Mouse (Mus musculus): ENCODE data around the gene Il10rb. TPM values are rescaled to one million over a fixed set of nuclear protein-coding genes. Genes with fewer than 3 reads are reported as not detected.
"Not testable (repeated sequence)": the region's sequence is repeated elsewhere in the genome, so short reads cannot be mapped to it uniquely, and the experiment has no call there.

Gene Il10rb
- total RNA-seq, 2 experiments from 2014 or later: 6.2 to 7.9 TPM

GRCm38 (mm10) chr16:91432720-91433328, 26.9 kb downstream of the Il10rb start:
- H3K4me3 ChIP-seq: no peak overlapping the region
- intact Hi-C loops (cut with DNase I): no loop called here
- H3K27ac ChIP-seq: no peak overlapping the region
- no peak for DNase-seq
- no peak for TF ChIP-seq CTCF (IDR thresholded peaks at IDR 0.05)

- Histone ChIP-seq H3K27ac (no peak overlapping the region), H3K4me3 (no peak overlapping the region)
- intact Hi-C loops (cut with DNase I): no loop called here
- no peak for TF ChIP-seq CTCF (IDR thresholded peaks at IDR 0.05)
- no peak for DNase-seq
Measured at GRCm38 (mm10) chr16:91433329-91433933, 27.5 kb downstream of the Il10rb start.

- H3K4me3 ChIP-seq: no peak overlapping the region
- TF ChIP-seq CTCF (IDR thresholded peaks at IDR 0.05): no peak
- DNase-seq: no peak
- intact Hi-C loops (cut with DNase I): no loop called here
- no peak overlapping the region for H3K27ac ChIP-seq
Measured at GRCm38 (mm10) chr16:91434119-91434518, 28.2 kb downstream of the Il10rb start.

GRCm38 (mm10) chr16:91438081-91438480, 32.1 kb downstream of the Il10rb start:
- Histone ChIP-seq H3K4me3 (no peak overlapping the region), H3K27ac (no peak overlapping the region)
- no peak for TF ChIP-seq CTCF (IDR thresholded peaks at IDR 0.05)
- no peak for DNase-seq
- intact Hi-C loops (cut with DNase I): no loop called here

- H3K27ac ChIP-seq; DNase-seq; intact Hi-C loops (cut with DNase I); H3K4me3 ChIP-seq: not testable (repeated sequence)
Measured at GRCm38 (mm10) chr16:91438599-91438998, 32.6 kb downstream of the Il10rb start.

- Histone ChIP-seq H3K4me3 (peak overlapping the region; percentile 34; the same call in 1 of the 2 replicates), H3K27ac (peak overlapping the region; percentile 16)
- peak; percentile 53 for TF ChIP-seq CTCF (IDR thresholded peaks at IDR 0.05)
- peak; percentile 75 for DNase-seq
- intact Hi-C loops (cut with DNase I): loop anchor here (5.0 kb wide), 1 partner anchor 84 kb away; no protein-coding TSS in a partner anchor
Measured at GRCm38 (mm10) chr16:91441366-91441765, 35.4 kb downstream of the Il10rb start.

GRCm38 (mm10) chr16:91441811-91442240, 35.9 kb downstream of the Il10rb start:
- intact Hi-C loops (cut with DNase I): loop anchor here (5.0 kb wide), 1 partner anchor 85 kb away; no protein-coding TSS in a partner anchor
- peak overlapping the region; percentile 16; the same call in 1 of the 2 replicates for H3K27ac ChIP-seq

GRCm38 (mm10) chr16:91442446-91442845, 36.5 kb downstream of the Il10rb start:
- TF ChIP-seq CTCF (IDR thresholded peaks at IDR 0.05): no peak
- intact Hi-C loops (cut with DNase I): loop anchor here (5.0 kb wide), 1 partner anchor 85 kb away; no protein-coding TSS in a partner anchor
- Histone ChIP-seq H3K27ac (no peak overlapping the region), H3K4me3 (no peak overlapping the region)
- no peak for DNase-seq

More at GRCm38 (mm10) chr16:91441811-91442240, 35.9 kb downstream of the Il10rb start:
- H3K4me3 ChIP-seq: no peak overlapping the region
- TF ChIP-seq CTCF (IDR thresholded peaks at IDR 0.05): no peak
- no peak for DNase-seq

GRCm38 (mm10) chr16:91443211-91443611, 37.2 kb downstream of the Il10rb start:
- intact Hi-C loops (cut with DNase I): loop anchor here (5.0 kb wide), 1 partner anchor 86 kb away; no protein-coding TSS in a partner anchor
- Histone ChIP-seq H3K27ac (no peak overlapping the region), H3K4me3 (no peak overlapping the region)
- TF ChIP-seq CTCF (IDR thresholded peaks at IDR 0.05): no peak
- no peak for DNase-seq

GRCm38 (mm10) chr16:91444847-91445246, 38.9 kb downstream of the Il10rb start:
- TF ChIP-seq CTCF (IDR thresholded peaks at IDR 0.05): no peak
- no peak overlapping the region for H3K27ac ChIP-seq
- intact Hi-C loops (cut with DNase I): loop anchor here (5.0 kb wide), 1 partner anchor 88 kb away; no protein-coding TSS in a partner anchor
- no peak overlapping the region for H3K4me3 ChIP-seq
- no peak for DNase-seq

GRCm38 (mm10) chr16:91445566-91445965, 39.6 kb downstream of the Il10rb start:
- Histone ChIP-seq H3K27ac (no peak overlapping the region), H3K4me3 (no peak overlapping the region)
- TF ChIP-seq CTCF (IDR thresholded peaks at IDR 0.05): no peak
- DNase-seq: no peak
- intact Hi-C loops (cut with DNase I): no loop called here

- no peak for TF ChIP-seq CTCF (IDR thresholded peaks at IDR 0.05)
- intact Hi-C loops (cut with DNase I): no loop called here
- no peak overlapping the region for H3K27ac ChIP-seq
Measured at GRCm38 (mm10) chr16:91446778-91447511, 41.0 kb downstream of the Il10rb start.

GRCm38 (mm10) chr16:91447512-91447900, 41.5 kb downstream of the Il10rb start:
- no peak overlapping the region for H3K27ac ChIP-seq
- DNase-seq: peak; percentile 34
- TF ChIP-seq CTCF (IDR thresholded peaks at IDR 0.05): no peak
- no peak overlapping the region for H3K4me3 ChIP-seq
- intact Hi-C loops (cut with DNase I): no loop called here

More at GRCm38 (mm10) chr16:91446778-91447511, 41.0 kb downstream of the Il10rb start:
- no peak for DNase-seq
- H3K4me3 ChIP-seq: no peak overlapping the region
